Mouse (Mus musculus) forebrain, embryonic 13.5 days (tissue): ENCODE data around the gene Tmem131. TPM values are rescaled to one million over a fixed set of nuclear protein-coding genes. Genes with fewer than 3 reads are reported as not detected.
"Not testable (repeated sequence)": the region's sequence is repeated elsewhere in the genome, so short reads cannot be mapped to it uniquely, and the experiment has no call there.

ENCODE experiments used
- ATAC-seq: fragments of 200-750 bp; cut with Nextera tagmentation; 2 replicates; pipeline ENCODE4 v1.8.0; 2017
- H3K27ac ChIP-seq: fragments of 300-500 bp; sonication (generic); 2 replicates; pipeline ENCODE4 v1.5.1; 2015; ENCODE audit warnings: inconsistent platforms, mild to moderate bottlenecking, moderate library complexity
- H3K27me3 ChIP-seq: fragments of 300-500 bp; sonication (generic); 2 replicates; pipeline ENCODE4 v1.6.1; 2015; ENCODE audit warnings: mild to moderate bottlenecking, inconsistent platforms
- H3K36me3 ChIP-seq: fragments of 300-500 bp; sonication (generic); 2 replicates; pipeline ENCODE4 v1.6.1; 2015; ENCODE audit warnings: mild to moderate bottlenecking, inconsistent platforms; ENCODE audit not compliant: poor library complexity, severe bottlenecking
- H3K4me1 ChIP-seq: fragments of 300-500 bp; sonication (generic); 2 replicates; pipeline ENCODE4 v1.6.1; 2015; ENCODE audit warnings: inconsistent platforms
- H3K4me2 ChIP-seq: fragments of 300-500 bp; sonication (generic); 2 replicates; pipeline ENCODE4 v1.6.1; 2015; ENCODE audit warnings: inconsistent platforms, mild to moderate bottlenecking, moderate library complexity
- H3K4me3 ChIP-seq: fragments of 300-500 bp; sonication (generic); 2 replicates; pipeline ENCODE4 v1.5.1; 2015; ENCODE audit warnings: mild to moderate bottlenecking, inconsistent platforms
- H3K9ac ChIP-seq: fragments of 300-500 bp; sonication (generic); 2 replicates; pipeline ENCODE4 v1.6.1; 2015; ENCODE audit warnings: mild to moderate bottlenecking, inconsistent platforms
- H3K9me3 ChIP-seq: fragments of 300-500 bp; sonication (generic); replicated peaks from 2 replicates; pipeline ENCODE4 v1.6.1; 2016; ENCODE audit warnings: inconsistent platforms
- WGBS: fragments of 180-500 bp; shearing (Covaris S2); methylation state at CpG from one replicate; pipeline ENCODE4 v1.1.7; 2015; 5-methylcytosine and 5-hydroxymethylcytosine counted together
- polyA plus RNA-seq: library from polyadenylated mRNA; unstranded; fragments of >200 nt; fragmentation: Nextera tagmentation; extraction: Ambion mirVana; gene quantifications from 2 replicates; pipeline ENCODE4 v1.2.1, GENCODE M21; 2015

Gene Tmem131
- polyA plus RNA-seq, 1 experiment from 2014 or later = 12.0 TPM

DNA sequence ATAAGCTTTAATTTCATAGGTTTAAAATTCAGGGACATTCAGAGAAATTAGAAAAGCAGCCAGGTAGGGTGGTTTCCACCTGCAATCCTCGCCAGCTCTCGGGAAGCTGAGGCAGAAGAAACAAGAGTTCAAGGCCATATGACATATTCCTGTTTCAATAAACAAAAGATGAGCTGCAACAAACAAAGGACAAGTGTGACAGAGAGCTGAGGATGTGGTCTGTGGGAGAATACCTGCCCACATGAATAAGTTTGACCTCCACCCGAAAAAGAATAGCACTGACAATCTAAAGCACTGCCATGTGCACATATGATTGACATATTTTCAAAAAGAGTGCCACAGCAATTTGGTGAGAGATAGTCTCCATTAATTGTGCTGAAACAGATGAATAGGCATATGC, 31.9 kb downstream of the Tmem131 start:
- no peak for ATAC-seq
- H3K9ac ChIP-seq = no peak overlapping the region
- H3K4me1 ChIP-seq = peaks cover 5% of the 10 kb centered on the region; the same call in 1 of the 2 replicates
- no peaks in the 10 kb centered on the region for H3K27me3 ChIP-seq
- 72% methylated on average over 3 of the region's 3 CpGs for WGBS
- no peak overlapping the region for H3K4me2 ChIP-seq
- peaks cover 4% of the 10 kb centered on the region; the same call in 1 of the 2 replicates for H3K36me3 ChIP-seq
- no peak overlapping the region for H3K27ac ChIP-seq
- no peaks in the 10 kb centered on the region for H3K9me3 ChIP-seq
- H3K4me3 ChIP-seq = no peak overlapping the region

DNA sequence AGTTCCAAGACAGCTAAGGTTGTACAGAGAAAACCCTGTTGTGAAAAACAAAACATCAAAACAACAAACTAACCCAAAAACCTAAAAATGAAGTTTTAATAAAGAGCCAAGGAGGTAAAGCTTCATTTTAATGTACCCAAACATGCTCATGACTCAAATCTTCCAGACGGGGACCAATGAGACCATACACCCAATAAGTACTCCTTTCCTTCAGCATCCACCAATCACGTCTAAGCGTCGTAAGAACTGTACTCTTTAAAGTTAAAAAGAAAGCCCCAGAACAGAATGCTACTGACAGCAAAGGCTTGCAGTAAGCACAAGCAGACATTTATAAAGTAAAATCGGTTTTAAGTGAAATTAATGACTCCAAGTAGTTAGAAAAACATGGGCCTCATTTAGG, 33.1 kb downstream of the Tmem131 start:
- H3K9me3 ChIP-seq = no peaks in the 10 kb centered on the region
- peaks cover 4% of the 10 kb centered on the region; the same call in 1 of the 2 replicates for H3K36me3 ChIP-seq
- H3K27me3 ChIP-seq = no peaks in the 10 kb centered on the region
- 89% methylated on average over 5 of the region's 5 CpGs for WGBS
- no peak for ATAC-seq
- no peak overlapping the region for H3K9ac ChIP-seq
- H3K4me1 ChIP-seq = peaks cover 5% of the 10 kb centered on the region; the same call in 1 of the 2 replicates
- H3K4me2 ChIP-seq = no peak overlapping the region
- no peak overlapping the region for H3K27ac ChIP-seq
- no peak overlapping the region for H3K4me3 ChIP-seq

DNA sequence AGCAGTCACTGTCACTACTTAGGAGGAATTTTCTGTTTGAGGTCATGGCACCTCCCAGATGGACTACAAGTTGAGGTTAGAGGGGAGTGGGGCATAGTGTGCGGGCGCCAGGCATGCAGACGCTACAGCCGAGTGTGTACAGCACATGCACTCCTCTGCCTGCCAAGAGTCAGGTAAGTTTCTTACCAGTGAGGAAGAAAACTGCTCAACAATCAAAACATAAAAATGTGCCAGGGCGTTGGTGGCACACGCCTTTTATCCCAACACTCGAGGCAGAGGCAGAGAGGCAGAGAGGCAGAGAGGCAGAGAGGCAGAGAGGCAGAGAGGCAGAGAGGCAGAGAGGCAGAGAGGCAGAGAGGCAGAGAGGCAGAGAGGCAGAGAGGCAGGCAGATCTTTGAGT, 33.5 kb downstream of the Tmem131 start:
- not testable (repeated sequence) for H3K36me3 ChIP-seq, H3K9me3 ChIP-seq, ATAC-seq, H3K4me2 ChIP-seq, H3K4me1 ChIP-seq, H3K9ac ChIP-seq, H3K27ac ChIP-seq, H3K4me3 ChIP-seq, H3K27me3 ChIP-seq
- WGBS = 82% methylated on average over 7 of the region's 7 CpGs

DNA sequence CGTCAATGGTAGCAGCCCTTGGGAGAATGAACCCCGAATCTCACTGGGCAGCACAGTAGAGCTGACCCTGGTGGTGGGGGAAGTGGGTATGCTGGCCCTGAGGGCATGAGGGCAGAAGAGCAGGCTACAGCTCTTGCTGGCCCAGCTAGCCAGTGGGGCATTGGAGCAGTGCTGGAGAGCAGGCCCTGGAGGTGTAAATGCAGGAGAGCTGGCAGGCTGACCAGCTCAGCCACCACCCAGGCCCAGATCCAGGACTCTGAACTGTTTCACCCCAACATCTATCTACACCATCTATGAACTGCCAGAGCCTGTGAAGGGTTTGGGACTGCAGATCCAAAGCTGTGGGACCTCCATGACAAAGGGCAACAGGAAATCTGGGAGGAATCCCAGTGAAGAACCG, 38.2 kb downstream of the Tmem131 start:
- WGBS = 92% methylated on average over 3 of the region's 3 CpGs
- Histone ChIP-seq H3K36me3 (peaks cover 4% of the 10 kb centered on the region; the same call in 1 of the 2 replicates), H3K9ac (no peak overlapping the region), H3K27me3 (no peaks in the 10 kb centered on the region), H3K4me1 (peaks cover 23% of the 10 kb centered on the region), H3K27ac (no peak overlapping the region), H3K4me3 (no peak overlapping the region), H3K4me2 (no peak overlapping the region), H3K9me3 (no peaks in the 10 kb centered on the region)
- no peak for ATAC-seq

DNA sequence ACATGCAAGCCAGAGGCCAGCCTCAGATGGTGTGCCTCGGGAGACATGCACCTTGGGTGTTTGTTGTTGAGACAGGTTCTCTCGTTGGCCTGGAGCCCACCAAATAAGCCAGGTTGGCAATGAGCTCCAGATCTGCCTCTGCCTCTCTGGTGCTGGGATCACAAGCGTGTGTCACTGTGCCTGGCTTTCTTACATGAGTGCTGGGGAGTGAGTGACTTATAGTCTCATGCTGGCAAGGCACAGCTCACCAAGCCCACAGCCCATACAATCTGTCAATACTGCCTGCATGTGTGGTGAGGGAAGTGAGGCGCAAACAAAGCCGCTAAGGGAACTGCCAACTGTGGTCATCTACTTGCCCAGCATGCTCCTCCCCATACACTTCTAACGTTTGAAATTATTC, 39.0 kb downstream of the Tmem131 start:
- Histone ChIP-seq H3K9ac (no peak overlapping the region), H3K27me3 (no peaks in the 10 kb centered on the region), H3K4me2 (no peak overlapping the region), H3K4me1 (peaks cover 23% of the 10 kb centered on the region), H3K9me3 (no peaks in the 10 kb centered on the region), H3K4me3 (no peak overlapping the region), H3K36me3 (peaks cover 4% of the 10 kb centered on the region; the same call in 1 of the 2 replicates), H3K27ac (peak overlapping the region; percentile 42; the same call in 1 of the 2 replicates)
- no peak for ATAC-seq
- WGBS = 64% methylated on average over 6 of the region's 6 CpGs

DNA sequence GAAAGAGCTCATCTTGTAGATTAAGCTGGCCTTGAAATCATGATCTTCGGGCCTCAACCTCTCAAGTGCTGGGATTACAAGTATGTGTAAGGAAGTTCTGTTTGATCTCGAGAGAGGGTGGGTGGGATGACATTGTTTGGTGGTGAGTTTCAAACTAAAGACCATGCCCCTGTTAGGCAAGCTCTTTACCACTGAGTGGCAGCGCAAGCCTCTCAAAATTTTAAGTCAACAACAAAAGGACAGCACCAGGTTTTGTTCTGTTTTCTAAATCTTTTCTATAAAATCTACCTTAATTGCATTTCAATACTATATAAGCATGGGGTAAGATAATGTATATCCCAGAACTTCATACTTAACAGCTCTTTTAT, 39.4 kb downstream of the Tmem131 start:
- peaks cover 4% of the 10 kb centered on the region; the same call in 1 of the 2 replicates for H3K36me3 ChIP-seq
- H3K4me3 ChIP-seq = no peak overlapping the region
- 55% methylated on average over 3 of the region's 3 CpGs for WGBS
- no peak for ATAC-seq
- no peak overlapping the region for H3K4me2 ChIP-seq
- no peaks in the 10 kb centered on the region for H3K27me3 ChIP-seq
- H3K9me3 ChIP-seq = no peaks in the 10 kb centered on the region
- peaks cover 23% of the 10 kb centered on the region for H3K4me1 ChIP-seq
- no peak overlapping the region for H3K9ac ChIP-seq
- H3K27ac ChIP-seq = no peak overlapping the region

DNA sequence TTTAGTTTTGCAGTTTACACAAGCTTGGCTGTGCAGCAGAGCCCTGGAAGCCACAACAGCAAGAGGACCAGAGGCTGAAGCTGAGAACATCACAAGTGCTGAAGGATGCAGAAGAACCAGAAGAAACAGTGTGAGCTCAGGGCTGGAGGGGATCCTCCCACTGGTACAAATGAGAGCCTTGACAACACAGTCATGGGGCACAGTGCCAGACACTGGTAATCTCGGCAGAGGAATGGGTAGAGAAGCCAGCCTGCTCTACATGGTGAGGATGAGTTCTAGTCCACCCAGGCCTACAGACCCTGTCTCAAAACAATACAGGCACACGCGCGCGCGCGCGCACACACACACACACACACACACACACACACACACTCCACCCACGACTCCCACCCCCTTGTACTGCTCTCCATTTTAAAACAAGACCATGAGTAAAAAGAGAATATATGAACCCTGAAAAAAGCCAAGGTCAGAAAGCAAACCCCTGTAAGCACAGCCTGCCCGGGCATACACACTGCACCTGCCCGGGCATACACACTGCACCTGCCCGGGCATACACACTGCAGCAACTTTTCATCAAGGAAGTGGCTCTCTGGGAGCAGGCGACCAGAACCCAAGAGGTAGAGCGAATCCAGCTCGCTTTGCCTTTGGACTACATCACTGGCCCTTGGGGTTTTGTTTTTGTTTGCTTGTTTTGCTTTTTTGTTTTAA, 39.9 kb downstream of the Tmem131 start:
- 89% methylated on average over 15 of the region's 15 CpGs for WGBS
- Histone ChIP-seq H3K4me1 (peaks cover 23% of the 10 kb centered on the region), H3K4me3 (no peak overlapping the region), H3K9me3 (no peaks in the 10 kb centered on the region), H3K27me3 (no peaks in the 10 kb centered on the region), H3K4me2 (no peak overlapping the region), H3K36me3 (peaks cover 4% of the 10 kb centered on the region; the same call in 1 of the 2 replicates), H3K27ac (no peak overlapping the region), H3K9ac (no peak overlapping the region)
- ATAC-seq = 0 out of 2 replicates have a peak, but pooled peaks have one; percentile 53

DNA sequence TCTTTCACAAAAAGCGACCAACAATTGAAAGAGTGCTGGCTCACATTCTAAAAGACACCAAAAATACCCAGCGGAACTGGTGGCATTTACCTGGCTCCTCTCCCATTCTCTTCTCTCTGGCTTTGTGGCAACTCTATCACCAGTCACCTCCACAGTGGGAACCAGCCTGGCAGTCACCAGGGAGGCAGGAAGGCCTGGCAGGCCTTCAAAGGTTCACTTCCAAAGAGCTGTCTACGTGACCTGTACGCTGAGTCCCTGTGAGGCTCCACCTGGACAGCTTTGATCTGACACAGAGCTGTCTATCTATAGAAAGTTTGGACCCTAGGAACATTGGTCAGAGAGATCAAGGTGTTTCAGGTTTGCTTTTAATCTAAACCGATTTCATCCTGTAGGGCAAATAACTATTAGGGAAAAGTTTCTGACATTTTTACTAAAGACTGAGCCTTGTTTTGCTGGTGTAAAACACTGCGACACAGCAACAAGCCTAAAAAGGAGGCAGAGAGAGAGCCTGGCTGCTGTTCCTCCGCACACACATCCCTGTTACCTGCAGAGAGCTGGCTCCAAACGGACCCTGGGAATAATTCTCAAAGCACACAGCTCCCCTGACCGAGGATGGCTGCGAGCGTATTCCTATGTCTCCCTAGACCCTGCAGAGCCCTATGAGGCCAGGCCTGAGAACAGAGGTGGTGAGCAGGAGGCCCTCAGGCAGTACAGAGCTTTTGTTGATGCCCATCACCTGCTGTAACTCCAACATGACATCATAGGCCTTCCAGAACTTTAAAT, 40.7 kb downstream of the Tmem131 start:
- Histone ChIP-seq H3K4me3 (no peak overlapping the region), H3K9me3 (no peaks in the 10 kb centered on the region), H3K4me1 (peaks cover 23% of the 10 kb centered on the region), H3K36me3 (peaks cover 4% of the 10 kb centered on the region; the same call in 1 of the 2 replicates), H3K4me2 (no peak overlapping the region), H3K27me3 (no peaks in the 10 kb centered on the region), H3K27ac (no peak overlapping the region), H3K9ac (no peak overlapping the region)
- ATAC-seq = no peak
- 86% methylated on average over 11 of the region's 11 CpGs for WGBS

DNA sequence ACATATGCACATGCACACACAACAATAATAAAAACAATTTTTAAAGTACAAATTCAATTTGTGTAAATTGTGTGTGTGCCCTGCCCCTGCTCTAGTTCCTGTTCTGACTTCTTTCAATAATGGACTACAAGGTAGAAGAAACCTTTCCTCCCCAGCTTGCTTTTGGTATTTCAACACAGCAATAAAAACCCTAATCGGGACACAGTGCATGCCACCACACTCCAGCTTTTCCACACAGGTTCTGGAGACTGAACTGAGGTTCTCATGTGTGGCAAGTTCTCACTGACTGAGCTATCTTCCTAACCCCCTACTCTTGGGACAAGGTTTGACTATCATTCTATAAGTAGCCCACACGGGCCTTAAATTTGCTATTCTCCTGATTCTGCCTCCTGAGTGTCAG, 43.8 kb downstream of the Tmem131 start:
- Histone ChIP-seq H3K4me1 (peaks cover 15% of the 10 kb centered on the region), H3K27me3 (no peaks in the 10 kb centered on the region), H3K27ac (no peak overlapping the region), H3K9me3 (no peaks in the 10 kb centered on the region), H3K4me3 (no peak overlapping the region), H3K9ac (no peak overlapping the region), H3K4me2 (no peak overlapping the region), H3K36me3 (no peaks in the 10 kb centered on the region)
- 91% methylated on average over 2 of the region's 2 CpGs for WGBS
- ATAC-seq = no peak

DNA sequence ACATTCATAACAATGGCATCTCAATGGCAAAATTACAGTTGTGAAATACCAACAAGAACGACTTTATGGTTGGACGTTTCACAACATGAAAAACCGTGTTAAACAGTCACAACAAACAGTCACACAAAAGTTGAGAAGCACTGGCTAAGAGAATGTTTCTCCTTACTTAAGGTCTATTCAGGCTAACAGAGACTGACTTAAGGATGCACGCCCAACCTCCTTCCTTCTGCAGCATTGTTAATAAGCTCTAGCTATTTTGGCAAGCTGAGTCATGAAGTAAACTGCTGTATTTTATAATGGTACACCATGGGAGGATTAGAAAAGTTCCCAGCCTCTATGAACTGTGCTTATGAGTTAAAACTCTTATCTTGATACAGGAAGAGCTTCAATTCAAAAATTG, 47.0 kb downstream of the Tmem131 start:
- H3K36me3 ChIP-seq = no peaks in the 10 kb centered on the region
- peaks cover 11% of the 10 kb centered on the region for H3K4me1 ChIP-seq
- no peak overlapping the region for H3K9ac ChIP-seq
- no peaks in the 10 kb centered on the region for H3K9me3 ChIP-seq
- H3K4me3 ChIP-seq = no peak overlapping the region
- no peaks in the 10 kb centered on the region for H3K27me3 ChIP-seq
- H3K4me2 ChIP-seq = no peak overlapping the region
- no peak for ATAC-seq
- no peak overlapping the region for H3K27ac ChIP-seq
- WGBS = 88% methylated on average over 4 of the region's 4 CpGs

DNA sequence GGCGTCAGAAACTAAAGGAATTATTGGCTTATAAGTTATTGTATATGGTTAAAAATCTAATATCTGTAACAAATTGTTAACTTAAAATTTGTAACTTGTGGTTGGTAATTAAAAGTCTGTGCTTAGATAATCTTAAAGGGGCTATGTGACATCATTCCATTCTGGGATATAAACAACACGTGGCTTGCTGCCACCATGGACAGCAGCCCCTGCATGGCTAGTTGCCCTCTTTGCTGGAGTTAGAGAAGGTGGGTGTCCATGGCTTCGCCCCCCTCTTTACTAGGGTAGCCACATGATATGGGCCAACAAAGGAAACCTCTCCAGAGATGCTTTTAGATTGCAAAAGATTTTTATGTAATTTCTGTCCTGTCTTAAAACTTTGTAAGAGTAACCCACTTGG, 48.0 kb downstream of the Tmem131 start:
- Histone ChIP-seq H3K4me3 (no peak overlapping the region), H3K9ac (no peak overlapping the region), H3K9me3 (no peaks in the 10 kb centered on the region), H3K36me3 (no peaks in the 10 kb centered on the region), H3K27me3 (no peaks in the 10 kb centered on the region), H3K27ac (no peak overlapping the region), H3K4me2 (no peak overlapping the region), H3K4me1 (peaks cover 21% of the 10 kb centered on the region)
- 91% methylated on average over 3 of the region's 3 CpGs for WGBS
- ATAC-seq = no peak

DNA sequence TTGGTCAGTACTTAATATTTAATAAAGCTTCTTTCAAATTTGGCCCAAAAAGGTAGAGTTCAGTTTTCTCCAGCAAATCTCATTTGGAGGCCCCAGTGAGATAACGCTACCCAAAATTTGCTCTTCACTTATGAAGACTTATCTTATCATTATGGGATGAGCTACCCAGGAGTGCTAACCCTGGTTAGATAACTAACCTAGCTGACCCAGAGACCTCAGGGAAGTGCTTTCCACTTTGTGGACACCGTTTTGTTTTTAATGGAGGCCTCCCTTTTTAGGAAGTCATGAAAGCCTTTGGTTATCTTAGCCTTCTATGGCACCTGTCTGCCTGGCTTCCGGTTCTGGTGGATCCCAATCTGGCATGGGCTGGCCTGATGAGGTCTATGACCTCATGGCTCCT, 49.3 kb downstream of the Tmem131 start:
- H3K27ac ChIP-seq = no peak overlapping the region
- no peak overlapping the region for H3K4me2 ChIP-seq
- no peak overlapping the region for H3K9ac ChIP-seq
- 93% methylated on average over 3 of the region's 3 CpGs for WGBS
- H3K4me1 ChIP-seq = peaks cover 22% of the 10 kb centered on the region
- no peaks in the 10 kb centered on the region for H3K27me3 ChIP-seq
- ATAC-seq = no peak
- no peaks in the 10 kb centered on the region for H3K9me3 ChIP-seq
- no peak overlapping the region for H3K4me3 ChIP-seq
- no peaks in the 10 kb centered on the region for H3K36me3 ChIP-seq
